Mouse (Mus musculus): ENCODE measurements around the gene Tulp2.

DNA sequence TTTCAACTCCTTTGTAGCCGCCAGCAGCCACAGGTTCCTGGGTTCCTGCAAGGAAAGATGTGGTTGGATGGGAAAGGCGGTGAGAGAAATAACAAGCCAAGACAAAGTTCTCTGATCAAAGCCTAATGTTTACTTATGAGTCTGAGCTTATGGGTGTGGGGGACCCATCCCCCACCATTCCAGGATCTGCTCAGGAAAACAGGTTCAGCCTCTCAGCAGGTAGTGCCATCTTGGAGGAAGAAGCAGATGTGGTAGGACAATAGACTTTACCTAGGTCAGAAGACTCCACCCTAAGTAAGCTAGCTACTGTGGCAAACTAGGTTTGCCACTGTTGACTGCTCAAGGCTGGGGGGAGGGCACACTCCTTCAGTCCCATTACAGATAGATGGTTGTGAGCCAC lies 83.1 kb downstream of the Tulp2 start:
- no peak for TF ChIP-seq CTCF (conservative IDR thresholded peaks at IDR 0.05; ENCODE audit: insufficient read depth, insufficient read length, low read depth, low read length)
- TF ChIP-seq POLR2A (IDR thresholded peaks at IDR 0.05; ENCODE audit: low read depth, low read length) = no peak
